Mouse (Mus musculus): ENCODE measurements around the gene Chrnb2.

DNA sequence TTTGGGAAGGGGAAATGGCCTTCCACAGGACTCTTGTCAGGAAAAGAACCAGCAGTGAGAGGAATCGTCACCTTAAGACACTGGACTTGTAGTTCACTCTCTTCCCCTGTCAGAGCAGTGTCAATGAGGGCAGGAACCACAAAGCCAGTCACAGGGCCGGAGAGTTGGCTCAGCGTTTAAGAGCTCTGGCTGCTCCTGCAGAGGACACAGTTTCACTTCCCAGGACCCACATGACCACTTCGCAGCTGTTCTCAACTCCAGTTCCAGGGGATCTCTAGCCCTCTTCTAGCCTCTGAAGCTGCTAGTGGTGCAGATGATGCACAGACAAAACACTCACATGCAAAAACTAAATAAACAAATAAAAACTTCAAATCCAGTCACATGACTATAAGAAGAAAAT is 31.9 kb upstream of the Chrnb2 start:
- TF ChIP-seq CTCF (IDR thresholded peaks at IDR 0.05; ENCODE audit: low read depth) (no peak), EP300 (IDR thresholded peaks at IDR 0.05; ENCODE audit: low read depth) (no peak)
